Mouse (Mus musculus): ENCODE measurements around the gene Traf7. TPM values are rescaled to one million over a fixed set of nuclear protein-coding genes. Genes with fewer than 3 reads are reported as not detected.

The Traf7 gene
- polyA plus RNA-seq (2015; fragmentation: Nextera tagmentation; extraction: Ambion mirVana): 50.4 and 54.8 TPM in 2 replicates

GRCm38 (mm10) chr17:24527723-24528559 is at the start of gene Traf7:
Traf7 (minus strand) TSS chr17:24527938.

GRCm38 (mm10) chr17:24549618-24550415 is 22.1 kb upstream of the Traf7 start, which contains the start of gene Pkd1:
Pkd1 (plus strand) TSS chr17:24549834.

GRCm38 (mm10) chr17:24534160-24534718 is 6.5 kb upstream of the Traf7 start, which contains the start of gene Rab26:
Rab26 (minus strand) TSS chr17:24534210.

GRCm38 (mm10) chr17:24488186-24488661 is 39.5 kb downstream of the Traf7 start, which contains the start of gene Caskin1:
Caskin1 (plus strand) TSS chr17:24488601.

DNA sequence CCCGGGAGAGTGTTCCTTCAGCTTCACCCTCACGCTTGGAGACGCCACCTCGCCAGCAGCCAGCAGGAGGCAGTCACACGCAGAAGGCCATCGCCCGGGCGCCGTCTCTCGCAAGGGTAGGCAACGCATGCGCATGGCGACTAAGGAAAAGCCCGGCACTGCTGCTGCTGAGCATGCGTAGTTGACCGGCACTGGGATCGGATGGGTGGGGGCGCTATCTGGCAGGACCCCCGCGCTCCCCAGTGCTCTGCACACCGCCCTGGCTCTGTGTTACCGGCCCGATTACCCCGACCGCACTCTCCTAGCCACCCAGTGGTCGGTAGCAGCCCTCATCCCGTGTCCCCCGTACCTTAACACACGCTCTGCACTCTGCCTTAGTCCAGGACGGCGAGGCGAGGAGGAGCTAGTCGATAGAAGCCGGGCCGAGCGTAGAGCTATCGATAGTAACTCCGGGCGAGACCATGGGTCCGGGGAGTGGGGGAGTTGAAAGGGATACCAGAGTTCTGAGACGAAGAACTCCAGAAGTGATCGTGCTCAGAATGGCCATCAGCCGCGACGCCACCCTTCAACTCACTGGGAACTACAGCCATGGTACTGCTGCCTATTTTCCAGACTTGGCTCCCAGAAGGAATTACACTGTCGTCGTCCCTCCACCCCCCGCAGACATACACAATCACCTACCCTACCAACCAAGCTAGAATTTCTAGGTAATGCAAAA is 48.9 kb downstream of the Traf7 start, which contains the start of gene Mlst8:
Gene Mlst8, minus strand, starts transcription at position 416 of the 718 bp plus-strand sequence.

DNA sequence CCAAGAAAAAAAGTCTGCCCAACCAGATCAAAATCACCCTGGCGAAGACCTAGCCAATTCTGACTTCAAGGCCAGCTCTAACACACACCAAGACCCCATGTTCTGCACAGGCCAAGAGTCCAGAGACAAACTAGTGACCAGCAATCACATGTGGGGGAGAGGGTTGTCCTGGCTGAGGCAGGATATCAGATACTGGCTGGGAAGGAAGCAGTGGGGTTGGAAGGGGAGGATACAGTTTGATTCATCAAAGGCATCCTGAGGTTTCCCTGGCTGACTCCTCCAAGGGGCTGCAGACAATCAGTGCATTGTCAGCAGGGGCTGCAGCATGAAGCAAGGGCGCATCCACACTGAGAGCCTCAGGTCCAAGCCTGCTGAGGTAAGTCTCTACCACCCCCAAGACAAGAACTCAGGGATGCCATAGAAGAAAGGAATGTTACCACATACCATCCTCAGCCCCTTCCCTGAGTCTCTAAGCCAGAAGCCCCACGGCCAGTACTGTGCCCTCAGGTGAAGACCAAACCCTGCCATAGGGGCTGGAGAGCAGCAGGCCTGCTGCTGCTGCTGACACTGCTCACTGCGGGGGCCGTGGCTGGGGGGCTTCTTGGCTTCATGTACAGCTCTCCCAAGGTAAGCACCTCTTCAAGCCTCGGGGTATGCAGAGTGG is 54.0 kb downstream of the Traf7 start, which contains the start of gene Bricd5:
Gene Bricd5, plus strand, starts transcription at position 273 of the 664 bp plus-strand sequence.

DNA sequence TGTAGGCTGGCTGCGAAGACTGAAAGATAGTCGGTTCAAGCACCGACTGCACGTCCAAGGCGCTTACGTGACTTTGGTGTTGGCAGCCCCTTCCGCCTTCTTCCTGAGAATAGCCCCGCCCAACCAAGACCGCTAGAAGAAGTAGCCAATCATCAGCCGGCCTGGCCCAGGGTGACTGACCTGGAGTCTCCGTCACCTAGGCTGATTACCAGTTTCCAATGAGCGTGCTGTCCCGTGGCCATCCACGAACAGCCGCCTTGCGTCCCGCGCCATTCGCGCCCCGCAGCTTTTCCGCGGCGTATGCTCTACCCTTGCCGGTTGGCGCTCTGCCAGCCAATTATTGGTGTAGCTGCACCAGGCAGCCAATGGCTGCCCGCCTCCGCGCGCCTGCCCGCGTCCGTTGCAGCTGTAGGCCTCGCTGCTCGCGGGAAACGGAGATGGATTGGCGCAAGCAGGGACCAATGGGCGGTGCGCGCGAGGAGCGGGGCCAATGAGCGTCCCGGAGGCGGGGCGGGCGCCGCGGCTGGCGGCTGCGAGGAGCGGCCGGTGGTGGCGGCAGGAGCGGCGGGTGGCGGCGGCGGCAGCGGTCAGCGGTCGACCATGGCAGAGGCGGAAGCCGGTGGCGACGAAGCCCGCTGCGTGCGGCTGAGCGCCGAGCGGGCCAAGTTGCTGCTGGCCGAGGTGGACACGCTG is 57.7 kb downstream of the Traf7 start, which contains the start of the genes E4f1 and Pgp:
Gene E4f1, minus strand, starts transcription at position 404 of the 693 bp plus-strand sequence.
Gene Pgp, plus strand, starts transcription at position 483 of the 693 bp plus-strand sequence.

Other genes with a start within 250 kb of the Traf7 start
- 0.19 TPM in 1 of 2 replicates, not detected in the other for gene Abca17, start 176.9 kb downstream of the Traf7 start, polyA plus RNA-seq (2015; fragmentation: Nextera tagmentation; extraction: Ambion mirVana)
- 10.4 and 13.4 TPM in 2 replicates for gene Abca3, start 176.0 kb downstream of the Traf7 start, polyA plus RNA-seq (2015; fragmentation: Nextera tagmentation; extraction: Ambion mirVana)
- 112 and 119 TPM in 2 replicates for gene Rnps1, start 113.4 kb downstream of the Traf7 start, polyA plus RNA-seq (2015; fragmentation: Nextera tagmentation; extraction: Ambion mirVana)
- 102 and 104 TPM in 2 replicates for gene Eci1, start 101.3 kb downstream of the Traf7 start, polyA plus RNA-seq (2015; fragmentation: Nextera tagmentation; extraction: Ambion mirVana)
- gene Dnase1l2, start 84.8 kb downstream of the Traf7 start, polyA plus RNA-seq (2015; fragmentation: Nextera tagmentation; extraction: Ambion mirVana): 35.1 and 38.3 TPM in 2 replicates
- 17.7 and 19.5 TPM in 2 replicates for gene E4f1, start 57.6 kb downstream of the Traf7 start, polyA plus RNA-seq (2015; fragmentation: Nextera tagmentation; extraction: Ambion mirVana)
- gene Pgp, start 57.5 kb downstream of the Traf7 start, polyA plus RNA-seq (2015; fragmentation: Nextera tagmentation; extraction: Ambion mirVana): 41.5 and 50.1 TPM in 2 replicates
- gene Bricd5, start 54.1 kb downstream of the Traf7 start, polyA plus RNA-seq (2015; fragmentation: Nextera tagmentation; extraction: Ambion mirVana): not detected in 2 replicates
- gene Mlst8, start 48.9 kb downstream of the Traf7 start, polyA plus RNA-seq (2015; fragmentation: Nextera tagmentation; extraction: Ambion mirVana): 11.2 and 13.5 TPM in 2 replicates
- gene Caskin1, start 39.3 kb downstream of the Traf7 start, polyA plus RNA-seq (2015; fragmentation: Nextera tagmentation; extraction: Ambion mirVana): 0.23 and 0.41 TPM in 2 replicates
- 2.2 and 2.6 TPM in 2 replicates for gene Rab26, start 6.3 kb upstream of the Traf7 start, polyA plus RNA-seq (2015; fragmentation: Nextera tagmentation; extraction: Ambion mirVana)
- gene Pkd1, start 21.9 kb upstream of the Traf7 start, polyA plus RNA-seq (2015; fragmentation: Nextera tagmentation; extraction: Ambion mirVana): 28.6 and 36.5 TPM in 2 replicates
- gene Tsc2, start 104.7 kb upstream of the Traf7 start, polyA plus RNA-seq (2015; fragmentation: Nextera tagmentation; extraction: Ambion mirVana): 216 and 218 TPM in 2 replicates
- gene Nthl1, start 104.7 kb upstream of the Traf7 start, polyA plus RNA-seq (2015; fragmentation: Nextera tagmentation; extraction: Ambion mirVana): 9.8 and 11.3 TPM in 2 replicates
- 33.6 and 38.2 TPM in 2 replicates for gene Slc9a3r2, start 122.4 kb upstream of the Traf7 start, polyA plus RNA-seq (2015; fragmentation: Nextera tagmentation; extraction: Ambion mirVana)
- not detected in 2 replicates for gene Npw, start 130.5 kb upstream of the Traf7 start, polyA plus RNA-seq (2015; fragmentation: Nextera tagmentation; extraction: Ambion mirVana)
- gene Zfp598, start 141.7 kb upstream of the Traf7 start, polyA plus RNA-seq (2015; fragmentation: Nextera tagmentation; extraction: Ambion mirVana): 10.0 and 11.2 TPM in 2 replicates
- 0.08 and 0.41 TPM in 2 replicates for gene Syngr3, start 162.0 kb upstream of the Traf7 start, polyA plus RNA-seq (2015; fragmentation: Nextera tagmentation; extraction: Ambion mirVana)
- gene Gfer, start 168.2 kb upstream of the Traf7 start, polyA plus RNA-seq (2015; fragmentation: Nextera tagmentation; extraction: Ambion mirVana): 28.0 and 29.7 TPM in 2 replicates
- gene Noxo1, start 168.3 kb upstream of the Traf7 start, polyA plus RNA-seq (2015; fragmentation: Nextera tagmentation; extraction: Ambion mirVana): 1.4 and 2.0 TPM in 2 replicates
- 31.4 and 34.7 TPM in 2 replicates for gene Tbl3, start 179.7 kb upstream of the Traf7 start, polyA plus RNA-seq (2015; fragmentation: Nextera tagmentation; extraction: Ambion mirVana)
- gene Rnf151, start 190.1 kb upstream of the Traf7 start, polyA plus RNA-seq (2015; fragmentation: Nextera tagmentation; extraction: Ambion mirVana): 0.24 TPM in 1 of 2 replicates, not detected in the other
- gene Rps2, start 190.2 kb upstream of the Traf7 start, polyA plus RNA-seq (2015; fragmentation: Nextera tagmentation; extraction: Ambion mirVana): 1,136 and 1,298 TPM in 2 replicates
- 218 and 232 TPM in 2 replicates for gene Ndufb10, start 196.5 kb upstream of the Traf7 start, polyA plus RNA-seq (2015; fragmentation: Nextera tagmentation; extraction: Ambion mirVana)
- 0.16 and 0.19 TPM in 2 replicates for gene Rpl3l, start 199.9 kb upstream of the Traf7 start, polyA plus RNA-seq (2015; fragmentation: Nextera tagmentation; extraction: Ambion mirVana)
- gene Msrb1, start 208.7 kb upstream of the Traf7 start, polyA plus RNA-seq (2015; fragmentation: Nextera tagmentation; extraction: Ambion mirVana): 203 and 213 TPM in 2 replicates
- gene Hs3st6, start 225.1 kb upstream of the Traf7 start, polyA plus RNA-seq (2015; fragmentation: Nextera tagmentation; extraction: Ambion mirVana): 0.25 and 0.64 TPM in 2 replicates

Measured in urinary bladder, postnatal 0 days (tissue).